Mouse (Mus musculus) liver, embryonic 12.5 days (tissue): ENCODE results near the gene Zfp143. TPM values are rescaled to one million over a fixed set of nuclear protein-coding genes. Genes with fewer than 3 reads are reported as not detected.
"Not testable (repeated sequence)": the region's sequence is repeated elsewhere in the genome, so short reads cannot be mapped to it uniquely, and the experiment has no call there.

ENCODE experiments used
- ATAC-seq: fragments of 200-750 bp; cut with Nextera tagmentation; 2 replicates; pipeline ENCODE4 v1.8.0; 2017; ENCODE audit warnings: moderate number of reproducible peaks, mild to moderate bottlenecking, moderate library complexity
- H3K27ac ChIP-seq: fragments of 300-500 bp; sonication (generic); 2 replicates; pipeline ENCODE4 v1.5.1; 2016; ENCODE audit warnings: mild to moderate bottlenecking
- H3K27me3 ChIP-seq: fragments of 300-500 bp; sonication (generic); replicated peaks from 2 replicates; pipeline ENCODE4 v1.6.1; 2016; ENCODE audit warnings: mild to moderate bottlenecking, moderate library complexity
- H3K36me3 ChIP-seq: fragments of 300-500 bp; sonication (generic); 2 replicates; pipeline ENCODE4 v1.6.1; 2016; ENCODE audit warnings: mild to moderate bottlenecking, moderate library complexity
- H3K4me1 ChIP-seq: fragments of 300-500 bp; sonication (generic); 2 replicates; pipeline ENCODE4 v1.6.1; 2016
- H3K4me2 ChIP-seq: fragments of 300-500 bp; sonication (generic); 2 replicates; pipeline ENCODE4 v1.6.1; 2016; ENCODE audit warnings: mild to moderate bottlenecking, moderate library complexity
- H3K4me3 ChIP-seq: fragments of 300-500 bp; sonication (generic); 2 replicates; pipeline ENCODE4 v1.5.1; 2016; ENCODE audit warnings: mild to moderate bottlenecking, moderate library complexity
- H3K9ac ChIP-seq: fragments of 300-500 bp; sonication (generic); 2 replicates; pipeline ENCODE4 v1.6.1; 2016; ENCODE audit warnings: mild to moderate bottlenecking, moderate library complexity
- H3K9me3 ChIP-seq: fragments of 300-500 bp; sonication (generic); replicated peaks from 2 replicates; pipeline ENCODE4 v1.6.1; 2016; ENCODE audit warnings: mild to moderate bottlenecking, moderate library complexity
- WGBS: fragments of 180-500 bp; shearing (Covaris S2); methylation state at CpG from one replicate; pipeline ENCODE4 v1.1.7; 2016; ENCODE audit not compliant: insufficient replicate concordance; 5-methylcytosine and 5-hydroxymethylcytosine counted together
- polyA plus RNA-seq: library from polyadenylated mRNA; unstranded; fragments of >200 nt; fragmentation: Nextera tagmentation; extraction: Ambion mirVana; gene quantifications from 2 replicates; pipeline ENCODE4 v1.2.1, GENCODE M21; 2016

The Zfp143 gene
- polyA plus RNA-seq, 1 experiment from 2014 or later = 14.2 TPM

GRCm38 (mm10) chr7:110097106-110097793 is 36.2 kb downstream of the Zfp143 start:
- no peak overlapping the region for H3K4me3 ChIP-seq
- no peaks in the 10 kb centered on the region for H3K27me3 ChIP-seq
- peaks cover 19% of the 10 kb centered on the region; the same call in 1 of the 2 replicates for H3K4me1 ChIP-seq
- 59% methylated on average over 7 of the region's 7 CpGs for WGBS
- no peak overlapping the region for H3K4me2 ChIP-seq
- ATAC-seq = peak; percentile 46
- peak overlapping the region; percentile 37; the same call in 1 of the 2 replicates for H3K27ac ChIP-seq
- no peaks in the 10 kb centered on the region for H3K9me3 ChIP-seq
- H3K9ac ChIP-seq = no peak overlapping the region
- H3K36me3 ChIP-seq = peaks cover 49% of the 10 kb centered on the region

GRCm38 (mm10) chr7:110100854-110101253 is 39.8 kb downstream of the Zfp143 start:
- 43% methylated on average over 6 of the region's 6 CpGs for WGBS
- H3K4me1 ChIP-seq = peaks cover 23% of the 10 kb centered on the region
- no peak overlapping the region for H3K4me3 ChIP-seq
- H3K27ac ChIP-seq = no peak overlapping the region
- H3K27me3 ChIP-seq = no peaks in the 10 kb centered on the region
- no peaks in the 10 kb centered on the region for H3K9me3 ChIP-seq
- H3K4me2 ChIP-seq = no peak overlapping the region
- ATAC-seq = no peak
- H3K36me3 ChIP-seq = peaks cover 13% of the 10 kb centered on the region
- H3K9ac ChIP-seq = no peak overlapping the region

- Histone ChIP-seq H3K4me2 (no peak overlapping the region), H3K4me1 (peaks cover 21% of the 10 kb centered on the region), H3K27ac (no peak overlapping the region), H3K36me3 (peaks cover 9% of the 10 kb centered on the region), H3K9me3 (no peaks in the 10 kb centered on the region), H3K27me3 (no peaks in the 10 kb centered on the region), H3K9ac (no peak overlapping the region), H3K4me3 (no peak overlapping the region)
- WGBS = 58% methylated on average over 5 of the region's 5 CpGs
- no peak for ATAC-seq
Measured at GRCm38 (mm10) chr7:110101266-110101665, 40.2 kb downstream of the Zfp143 start.

- no peak overlapping the region for H3K4me3 ChIP-seq
- H3K4me2 ChIP-seq = no peak overlapping the region
- H3K4me1 ChIP-seq = peaks cover 32% of the 10 kb centered on the region
- no peaks in the 10 kb centered on the region for H3K9me3 ChIP-seq
- WGBS = 75% methylated on average over 5 of the region's 5 CpGs
- no peaks in the 10 kb centered on the region for H3K27me3 ChIP-seq
- no peak overlapping the region for H3K9ac ChIP-seq
- H3K27ac ChIP-seq = no peak overlapping the region
- no peaks in the 10 kb centered on the region for H3K36me3 ChIP-seq
- no peak for ATAC-seq
Measured at GRCm38 (mm10) chr7:110105041-110105440, 44.0 kb downstream of the Zfp143 start.

- H3K27ac ChIP-seq = no peak overlapping the region
Measured at GRCm38 (mm10) chr7:110106633-110107032, 45.6 kb downstream of the Zfp143 start.

GRCm38 (mm10) chr7:110108524-110108923 is 47.5 kb downstream of the Zfp143 start:
- Histone ChIP-seq H3K4me2 (peak overlapping the region; percentile 57; the same call in 1 of the 2 replicates), H3K27ac (peak overlapping the region; percentile 71; the same call in 1 of the 2 replicates)
- 82% methylated on average over 3 of the region's 3 CpGs for WGBS

More at GRCm38 (mm10) chr7:110106633-110107032, 45.6 kb downstream of the Zfp143 start:
- H3K9me3 ChIP-seq = no peaks in the 10 kb centered on the region
- no peak for ATAC-seq
- H3K27me3 ChIP-seq = no peaks in the 10 kb centered on the region
- no peak overlapping the region for H3K4me2 ChIP-seq
- no peak overlapping the region for H3K9ac ChIP-seq
- WGBS = 41% methylated on average over 3 of the region's 3 CpGs
- no peaks in the 10 kb centered on the region for H3K36me3 ChIP-seq
- H3K4me3 ChIP-seq = no peak overlapping the region
- peaks cover 37% of the 10 kb centered on the region for H3K4me1 ChIP-seq

GRCm38 (mm10) chr7:110108967-110109610 is 48.1 kb downstream of the Zfp143 start:
- H3K36me3 ChIP-seq = no peaks in the 10 kb centered on the region
- peak overlapping the region; percentile 57 for H3K4me2 ChIP-seq
- WGBS = 10% methylated on average over 11 of the region's 11 CpGs
- H3K27me3 ChIP-seq = no peaks in the 10 kb centered on the region
- peaks cover 31% of the 10 kb centered on the region for H3K4me1 ChIP-seq
- no peaks in the 10 kb centered on the region for H3K9me3 ChIP-seq
- H3K9ac ChIP-seq = peak overlapping the region; percentile 49
- ATAC-seq = peak; percentile 30; the same call in 1 of the 2 replicates
- H3K27ac ChIP-seq = peak overlapping the region; percentile 71
- H3K4me3 ChIP-seq = peak overlapping the region; percentile 29

More at GRCm38 (mm10) chr7:110108524-110108923, 47.5 kb downstream of the Zfp143 start:
- peaks cover 31% of the 10 kb centered on the region for H3K4me1 ChIP-seq
- not testable (repeated sequence) for H3K27me3 ChIP-seq, H3K36me3 ChIP-seq, H3K4me3 ChIP-seq, H3K9ac ChIP-seq, ATAC-seq, H3K9me3 ChIP-seq

- Histone ChIP-seq H3K27ac (peak overlapping the region; percentile 71), H3K4me1 (peaks cover 34% of the 10 kb centered on the region), H3K9me3 (no peaks in the 10 kb centered on the region), H3K27me3 (no peaks in the 10 kb centered on the region), H3K4me3 (no peak overlapping the region), H3K36me3 (no peaks in the 10 kb centered on the region), H3K9ac (no peak overlapping the region), H3K4me2 (peak overlapping the region; percentile 6; the same call in 1 of the 2 replicates)
- WGBS = 19% methylated on average over 4 of the region's 4 CpGs
- ATAC-seq = peak; percentile 33
Measured at GRCm38 (mm10) chr7:110110061-110110656, 49.1 kb downstream of the Zfp143 start.

GRCm38 (mm10) chr7:110114699-110115098 is 53.7 kb downstream of the Zfp143 start:
- H3K4me2 ChIP-seq = no peak overlapping the region
- WGBS = 41% methylated on average over 5 of the region's 5 CpGs
- no peaks in the 10 kb centered on the region for H3K36me3 ChIP-seq
- no peak overlapping the region for H3K4me3 ChIP-seq
- H3K27ac ChIP-seq = no peak overlapping the region
- peaks cover 11% of the 10 kb centered on the region for H3K4me1 ChIP-seq
- no peak overlapping the region for H3K9ac ChIP-seq
- H3K9me3 ChIP-seq = no peaks in the 10 kb centered on the region
- ATAC-seq = no peak
- H3K27me3 ChIP-seq = no peaks in the 10 kb centered on the region

- Histone ChIP-seq H3K27ac (no peak overlapping the region), H3K36me3 (no peaks in the 10 kb centered on the region), H3K4me2 (no peak overlapping the region), H3K9ac (no peak overlapping the region), H3K27me3 (no peaks in the 10 kb centered on the region), H3K4me1 (peaks cover 13% of the 10 kb centered on the region), H3K4me3 (no peak overlapping the region), H3K9me3 (no peaks in the 10 kb centered on the region)
- ATAC-seq = no peak
- 48% methylated on average over 1 of the region's 1 CpGs for WGBS
Measured at GRCm38 (mm10) chr7:110116731-110117291, 55.8 kb downstream of the Zfp143 start.

- WGBS = 70% methylated on average over 2 of the region's 2 CpGs
- H3K4me1 ChIP-seq = peaks cover 13% of the 10 kb centered on the region
- H3K27me3 ChIP-seq = no peaks in the 10 kb centered on the region
- no peak for ATAC-seq
- H3K9ac ChIP-seq = no peak overlapping the region
- no peaks in the 10 kb centered on the region for H3K36me3 ChIP-seq
- H3K4me2 ChIP-seq = no peak overlapping the region
- no peak overlapping the region for H3K27ac ChIP-seq
- no peak overlapping the region for H3K4me3 ChIP-seq
- no peaks in the 10 kb centered on the region for H3K9me3 ChIP-seq
Measured at GRCm38 (mm10) chr7:110118448-110118847, 57.4 kb downstream of the Zfp143 start.
